Mouse (Mus musculus) right cerebral cortex, adult 2 months (tissue): ENCODE measurements around the gene Dhx34.

Source experiments
- DNase-seq, 2 experiments: peaks; one replicate each; pipeline ENCODE4 v3.0.0; 2021 to 2022; ENCODE audit warnings: low spot score in 2 of 2

Gene Dhx34

GRCm38 (mm10) chr7:16210862-16211365 lies 10.9 kb downstream of the Dhx34 start:
- DNase-seq: no peak

- DNase-seq: no peak
These were observed 12.8 kb downstream of the Dhx34 start for GRCm38 (mm10) chr7:16208781-16209665.

- DNase-seq: peak; percentile 66 to 71
These were observed 14.3 kb downstream of the Dhx34 start for GRCm38 (mm10) chr7:16207496-16207895.

- no peak for DNase-seq
These were observed 14.8 kb downstream of the Dhx34 start for GRCm38 (mm10) chr7:16207076-16207475.

- DNase-seq: no peak
These were observed 17.0 kb downstream of the Dhx34 start for GRCm38 (mm10) chr7:16204791-16205190.

- no peak for DNase-seq
These were observed 18.3 kb downstream of the Dhx34 start for GRCm38 (mm10) chr7:16203505-16203903.

GRCm38 (mm10) chr7:16202756-16203504 lies 18.9 kb downstream of the Dhx34 start:
- no peak for DNase-seq

- no peak for DNase-seq
These were observed 20.7 kb downstream of the Dhx34 start for GRCm38 (mm10) chr7:16201136-16201535.

GRCm38 (mm10) chr7:16198540-16198939 lies 23.3 kb downstream of the Dhx34 start:
- no peak for DNase-seq

- no peak for DNase-seq
These were observed 24.7 kb downstream of the Dhx34 start for GRCm38 (mm10) chr7:16197166-16197565.

- DNase-seq: no peak
These were observed 25.2 kb downstream of the Dhx34 start for GRCm38 (mm10) chr7:16196616-16197015.

- no peak for DNase-seq
These were observed 28.1 kb downstream of the Dhx34 start for GRCm38 (mm10) chr7:16193702-16194101.

GRCm38 (mm10) chr7:16192315-16192714 lies 29.5 kb downstream of the Dhx34 start:
- DNase-seq: peak; percentile 86

GRCm38 (mm10) chr7:16187494-16187893 lies 34.3 kb downstream of the Dhx34 start:
- DNase-seq: no peak

GRCm38 (mm10) chr7:16183663-16184062 lies 38.2 kb downstream of the Dhx34 start:
- DNase-seq: no peak

- DNase-seq: no peak
These were observed 43.7 kb downstream of the Dhx34 start for GRCm38 (mm10) chr7:16178114-16178513.

- no peak for DNase-seq
These were observed 46.3 kb downstream of the Dhx34 start for GRCm38 (mm10) chr7:16175542-16175931.

- DNase-seq: peak; percentile 49 to 55
These were observed 47.0 kb downstream of the Dhx34 start, which contains the start of gene Meis3 for GRCm38 (mm10) chr7:16174597-16175541. TSS of gene Meis3 (plus strand) at chr7:16175090.

GRCm38 (mm10) chr7:16173146-16173545 lies 48.7 kb downstream of the Dhx34 start:
- no peak for DNase-seq

- no peak for DNase-seq
These were observed 49.2 kb downstream of the Dhx34 start for GRCm38 (mm10) chr7:16172586-16173140.

GRCm38 (mm10) chr7:16172141-16172581 lies 49.7 kb downstream of the Dhx34 start:
- no peak for DNase-seq
